Mouse (Mus musculus) liver, embryonic 16.5 days (tissue): ENCODE measurements at regions not wholly inside any gene's neighbourhood (a gene's known extent, or its start where the extent isn't known, plus 50 kb on each side); places are given as distances from the start of the nearest gene placed in this dataset.

Source experiments
- ATAC-seq: fragments of 200-750 bp; cut with Nextera tagmentation; 2 replicates; pipeline ENCODE4 v1.8.0; 2017; ENCODE audit warnings: low read depth, mild to moderate bottlenecking, moderate number of reproducible peaks, moderate library complexity
- H3K27ac ChIP-seq: fragments of 300-500 bp; sonication (generic); 2 replicates; pipeline ENCODE4 v1.5.1; 2014; ENCODE audit warnings: mild to moderate bottlenecking, low read length
- H3K27me3 ChIP-seq: fragments of 300-500 bp; sonication (generic); 2 replicates; pipeline ENCODE4 v1.6.1; 2014; ENCODE audit warnings: low read depth, low read length, mixed read lengths; ENCODE audit not compliant: control insufficient read depth, insufficient read depth
- H3K36me3 ChIP-seq: fragments of 300-500 bp; sonication (generic); 2 replicates; pipeline ENCODE4 v1.6.1; 2014; ENCODE audit warnings: mild to moderate bottlenecking; ENCODE audit not compliant: control insufficient read depth, insufficient read depth
- H3K4me1 ChIP-seq: fragments of 300-500 bp; sonication (generic); 2 replicates; pipeline ENCODE4 v1.6.1; 2014; ENCODE audit warnings: low read depth, low read length, mixed read lengths; ENCODE audit not compliant: control insufficient read depth
- H3K4me2 ChIP-seq: fragments of 300-500 bp; sonication (generic); 2 replicates; pipeline ENCODE4 v1.6.1; 2014; ENCODE audit warnings: low read depth, low read length, mixed read lengths
- H3K4me3 ChIP-seq: fragments of 300-500 bp; sonication (generic); 2 replicates; pipeline ENCODE4 v1.5.1; 2014; ENCODE audit warnings: low read depth, mild to moderate bottlenecking, low read length
- H3K9ac ChIP-seq: fragments of 300-500 bp; sonication (generic); 2 replicates; pipeline ENCODE4 v1.6.1; 2014; ENCODE audit warnings: low read depth, low read length
- H3K9me3 ChIP-seq: fragments of 300-500 bp; sonication (generic); replicated peaks from 2 replicates; pipeline ENCODE4 v1.6.1; 2016; ENCODE audit warnings: low read length; ENCODE audit not compliant: control insufficient read depth
- WGBS: fragments of 180-500 bp; shearing (Covaris S2); extraction: QIAGEN DNeasy Blood & Tissue Kit; methylation state at CpG from one replicate; pipeline ENCODE4 v1.1.7; 2014; ENCODE audit not compliant: insufficient replicate concordance; 5-methylcytosine and 5-hydroxymethylcytosine counted together

GRCm38 (mm10) chr12:12652361-12652760, 289.4 kb downstream of the Mycn start:
- no peak overlapping the region for H3K9ac ChIP-seq
- H3K36me3 ChIP-seq = no peaks in the 10 kb centered on the region
- no peak overlapping the region for H3K4me3 ChIP-seq
- no peak overlapping the region for H3K27ac ChIP-seq
- H3K4me2 ChIP-seq = no peak overlapping the region
- no peaks in the 10 kb centered on the region for H3K9me3 ChIP-seq
- no peaks in the 10 kb centered on the region for H3K4me1 ChIP-seq
- WGBS = 65% methylated on average over 7 of the region's 7 CpGs
- ATAC-seq = no peak
- no peaks in the 10 kb centered on the region for H3K27me3 ChIP-seq

GRCm38 (mm10) chr12:12650309-12650708, 291.4 kb downstream of the Mycn start:
- 47% methylated on average over 1 of the region's 1 CpGs for WGBS
- Histone ChIP-seq H3K4me1 (no peaks in the 10 kb centered on the region), H3K27me3 (no peaks in the 10 kb centered on the region), H3K27ac (no peak overlapping the region), H3K36me3 (no peaks in the 10 kb centered on the region), H3K4me3 (no peak overlapping the region), H3K4me2 (no peak overlapping the region), H3K9ac (no peak overlapping the region), H3K9me3 (no peaks in the 10 kb centered on the region)
- ATAC-seq = no peak

GRCm38 (mm10) chr12:12647467-12647866, 294.2 kb downstream of the Mycn start:
- H3K27me3 ChIP-seq = no peaks in the 10 kb centered on the region
- H3K27ac ChIP-seq = no peak overlapping the region

GRCm38 (mm10) chr12:12645183-12645582, 296.5 kb downstream of the Mycn start:
- WGBS = 65% methylated on average over 4 of the region's 4 CpGs
- Histone ChIP-seq H3K4me2 (no peak overlapping the region), H3K9me3 (no peaks in the 10 kb centered on the region), H3K27ac (no peak overlapping the region), H3K4me1 (no peaks in the 10 kb centered on the region), H3K36me3 (no peaks in the 10 kb centered on the region), H3K9ac (no peak overlapping the region), H3K4me3 (no peak overlapping the region), H3K27me3 (no peaks in the 10 kb centered on the region)
- no peak for ATAC-seq

More at GRCm38 (mm10) chr12:12647467-12647866, 294.2 kb downstream of the Mycn start:
- Histone ChIP-seq H3K4me1 (no peaks in the 10 kb centered on the region), H3K9me3 (no peaks in the 10 kb centered on the region), H3K4me2 (no peak overlapping the region), H3K4me3 (no peak overlapping the region), H3K36me3 (no peaks in the 10 kb centered on the region), H3K9ac (no peak overlapping the region)
- no peak for ATAC-seq
- 64% methylated on average over 6 of the region's 6 CpGs for WGBS

GRCm38 (mm10) chr12:12643247-12643963, 298.3 kb downstream of the Mycn start:
- H3K9ac ChIP-seq = no peak overlapping the region
- H3K4me1 ChIP-seq = no peaks in the 10 kb centered on the region
- no peak overlapping the region for H3K4me2 ChIP-seq
- H3K9me3 ChIP-seq = no peaks in the 10 kb centered on the region
- H3K27me3 ChIP-seq = no peaks in the 10 kb centered on the region
- WGBS = 49% methylated on average over 11 of the region's 11 CpGs
- no peak overlapping the region for H3K4me3 ChIP-seq
- H3K36me3 ChIP-seq = no peaks in the 10 kb centered on the region
- no peak for ATAC-seq
- H3K27ac ChIP-seq = no peak overlapping the region

GRCm38 (mm10) chr12:12635308-12635707, 306.4 kb downstream of the Mycn start:
- ATAC-seq = no peak
- no peak overlapping the region for H3K27ac ChIP-seq
- no peak overlapping the region for H3K4me2 ChIP-seq
- H3K9ac ChIP-seq = no peak overlapping the region
- H3K4me3 ChIP-seq = no peak overlapping the region
- no peaks in the 10 kb centered on the region for H3K9me3 ChIP-seq
- no peaks in the 10 kb centered on the region for H3K36me3 ChIP-seq
- 74% methylated on average over 3 of the region's 3 CpGs for WGBS
- no peaks in the 10 kb centered on the region for H3K4me1 ChIP-seq
- no peaks in the 10 kb centered on the region for H3K27me3 ChIP-seq

GRCm38 (mm10) chr12:12627597-12627996, 314.1 kb downstream of the Mycn start:
- no peaks in the 10 kb centered on the region for H3K27me3 ChIP-seq
- no peaks in the 10 kb centered on the region for H3K9me3 ChIP-seq
- WGBS = 26% methylated on average over 4 of the region's 4 CpGs
- no peak overlapping the region for H3K27ac ChIP-seq
- no peak overlapping the region for H3K4me3 ChIP-seq
- H3K36me3 ChIP-seq = no peaks in the 10 kb centered on the region
- ATAC-seq = no peak
- no peaks in the 10 kb centered on the region for H3K4me1 ChIP-seq
- no peak overlapping the region for H3K4me2 ChIP-seq
- no peak overlapping the region for H3K9ac ChIP-seq

GRCm38 (mm10) chr12:12625788-12626187, 315.9 kb downstream of the Mycn start:
- no peak overlapping the region for H3K9ac ChIP-seq
- H3K36me3 ChIP-seq = no peaks in the 10 kb centered on the region
- H3K27me3 ChIP-seq = no peaks in the 10 kb centered on the region
- H3K4me1 ChIP-seq = no peaks in the 10 kb centered on the region
- ATAC-seq = no peak
- no peak overlapping the region for H3K4me3 ChIP-seq
- H3K27ac ChIP-seq = no peak overlapping the region
- no peak overlapping the region for H3K4me2 ChIP-seq
- H3K9me3 ChIP-seq = no peaks in the 10 kb centered on the region
- 51% methylated on average over 1 of the region's 1 CpGs for WGBS

- Histone ChIP-seq H3K9ac (no peak overlapping the region), H3K4me2 (no peak overlapping the region), H3K36me3 (no peaks in the 10 kb centered on the region), H3K27me3 (no peaks in the 10 kb centered on the region), H3K9me3 (no peaks in the 10 kb centered on the region), H3K4me1 (no peaks in the 10 kb centered on the region), H3K4me3 (no peak overlapping the region), H3K27ac (no peak overlapping the region)
- WGBS = 24% methylated on average over 5 of the region's 5 CpGs
- ATAC-seq = peak; percentile 21; the same call in 1 of the 2 replicates
These were observed 318.9 kb downstream of the Mycn start for GRCm38 (mm10) chr12:12622712-12623292.
